Mouse (Mus musculus): Measurements from ENCODE around the gene Brip1. TPM values are rescaled to one million over a fixed set of nuclear protein-coding genes. Genes with fewer than 3 reads are reported as not detected.

Gene Brip1
- polyA plus RNA-seq, 1 experiment from 2014 or later, result 3.8 TPM

GRCm38 (mm10) chr11:86117078-86117869 is 83.7 kb downstream of the Brip1 start:
- Histone ChIP-seq H3K9ac (ENCODE audit: low read depth, low read length) (no peak overlapping the region), H3K27ac (no peak overlapping the region), H3K27me3 (ENCODE audit: insufficient read depth, low read length) (no peaks in the 10 kb centered on the region), H3K36me3 (ENCODE audit: insufficient read depth, low read length) (no peaks in the 10 kb centered on the region), H3K4me2 (ENCODE audit: low read length) (no peak overlapping the region), H3K9me3 (replicated peaks; ENCODE audit: low read length) (no peaks in the 10 kb centered on the region), H3K4me3 (replicated peaks; ENCODE audit: low read depth, low read length) (no peak overlapping the region), H3K4me1 (replicated peaks; ENCODE audit: insufficient read depth, low read length) (no peaks in the 10 kb centered on the region)
- ATAC-seq (replicated peaks; ENCODE audit: low FRiP score, low read depth) (no peak), DNase-seq (ENCODE audit: low spot score) (no peak)
- 84% methylated on average over 7 of the region's 7 CpGs for WGBS
- no peak for TF ChIP-seq CTCF (IDR thresholded peaks at IDR 0.05; ENCODE audit: low read depth)

GRCm38 (mm10) chr11:86115955-86116354 is 85.0 kb downstream of the Brip1 start:
- DNase-seq (ENCODE audit: low spot score), result no peak
- no peak for TF ChIP-seq CTCF (IDR thresholded peaks at IDR 0.05; ENCODE audit: low read depth)

GRCm38 (mm10) chr11:86107276-86107675 is 93.7 kb downstream of the Brip1 start:
- DNase-seq (ENCODE audit: low spot score) (no peak), ATAC-seq (replicated peaks; ENCODE audit: low FRiP score, low read depth) (no peak)
- TF ChIP-seq CTCF (IDR thresholded peaks at IDR 0.05; ENCODE audit: low read depth), result no peak
- Histone ChIP-seq H3K27ac (no peak overlapping the region), H3K9me3 (replicated peaks; ENCODE audit: low read length) (no peaks in the 10 kb centered on the region), H3K4me1 (replicated peaks; ENCODE audit: insufficient read depth, low read length) (no peaks in the 10 kb centered on the region), H3K27me3 (ENCODE audit: insufficient read depth, low read length) (no peaks in the 10 kb centered on the region), H3K9ac (ENCODE audit: low read depth, low read length) (no peak overlapping the region), H3K4me3 (replicated peaks; ENCODE audit: low read depth, low read length) (no peak overlapping the region), H3K36me3 (ENCODE audit: insufficient read depth, low read length) (no peaks in the 10 kb centered on the region), H3K4me2 (ENCODE audit: low read length) (no peak overlapping the region)
- WGBS, result 83% methylated on average over 4 of the region's 4 CpGs

More at GRCm38 (mm10) chr11:86115955-86116354, 85.0 kb downstream of the Brip1 start:
- no peaks in the 10 kb centered on the region for H3K27me3 ChIP-seq (ENCODE audit: insufficient read depth, low read length)
- no peak overlapping the region for H3K9ac ChIP-seq (ENCODE audit: low read depth, low read length)
- H3K9me3 ChIP-seq (replicated peaks; ENCODE audit: low read length), result no peaks in the 10 kb centered on the region
- no peak overlapping the region for H3K27ac ChIP-seq
- no peaks in the 10 kb centered on the region for H3K4me1 ChIP-seq (replicated peaks; ENCODE audit: insufficient read depth, low read length)
- ATAC-seq (replicated peaks; ENCODE audit: low FRiP score, low read depth), result no peak
- 93% methylated on average over 1 of the region's 1 CpGs for WGBS
- no peak overlapping the region for H3K4me3 ChIP-seq (replicated peaks; ENCODE audit: low read depth, low read length)
- H3K36me3 ChIP-seq (ENCODE audit: insufficient read depth, low read length), result no peaks in the 10 kb centered on the region
- H3K4me2 ChIP-seq (ENCODE audit: low read length), result no peak overlapping the region

- ATAC-seq (replicated peaks; ENCODE audit: low FRiP score, low read depth), result no peak
- H3K9ac ChIP-seq (ENCODE audit: low read depth, low read length), result no peak overlapping the region
Observed at GRCm38 (mm10) chr11:86106596-86106995, 94.4 kb downstream of the Brip1 start.

GRCm38 (mm10) chr11:86101191-86101590 is 99.8 kb downstream of the Brip1 start:
- ATAC-seq (replicated peaks; ENCODE audit: low FRiP score, low read depth) (no peak), DNase-seq (ENCODE audit: low spot score) (peak; percentile 52)
- Histone ChIP-seq H3K27ac (peak overlapping the region; percentile 33; the same call in 1 of the 2 replicates), H3K4me3 (replicated peaks; ENCODE audit: low read depth, low read length) (no peak overlapping the region), H3K9ac (ENCODE audit: low read depth, low read length) (no peak overlapping the region), H3K9me3 (replicated peaks; ENCODE audit: low read length) (no peaks in the 10 kb centered on the region), H3K27me3 (ENCODE audit: insufficient read depth, low read length) (no peaks in the 10 kb centered on the region), H3K4me2 (ENCODE audit: low read length) (no peak overlapping the region), H3K36me3 (ENCODE audit: insufficient read depth, low read length) (no peaks in the 10 kb centered on the region), H3K4me1 (replicated peaks; ENCODE audit: insufficient read depth, low read length) (no peaks in the 10 kb centered on the region)
- no peak for TF ChIP-seq CTCF (IDR thresholded peaks at IDR 0.05; ENCODE audit: low read depth)
- 66% methylated on average over 6 of the region's 6 CpGs for WGBS

More at GRCm38 (mm10) chr11:86106596-86106995, 94.4 kb downstream of the Brip1 start:
- H3K36me3 ChIP-seq (ENCODE audit: insufficient read depth, low read length), result no peaks in the 10 kb centered on the region
- H3K9me3 ChIP-seq (replicated peaks; ENCODE audit: low read length), result no peaks in the 10 kb centered on the region
- no peak overlapping the region for H3K27ac ChIP-seq
- H3K4me2 ChIP-seq (ENCODE audit: low read length), result no peak overlapping the region
- H3K4me3 ChIP-seq (replicated peaks; ENCODE audit: low read depth, low read length), result no peak overlapping the region
- no peak for DNase-seq (ENCODE audit: low spot score)
- no peaks in the 10 kb centered on the region for H3K4me1 ChIP-seq (replicated peaks; ENCODE audit: insufficient read depth, low read length)
- no peak for TF ChIP-seq CTCF (IDR thresholded peaks at IDR 0.05; ENCODE audit: low read depth)
- no peaks in the 10 kb centered on the region for H3K27me3 ChIP-seq (ENCODE audit: insufficient read depth, low read length)

- DNase-seq (ENCODE audit: low spot score) (peak; percentile 47), ATAC-seq (replicated peaks; ENCODE audit: low FRiP score, low read depth) (no peak)
- WGBS, result 51% methylated on average over 2 of the region's 2 CpGs
- Histone ChIP-seq H3K9me3 (replicated peaks; ENCODE audit: low read length) (no peaks in the 10 kb centered on the region), H3K4me3 (replicated peaks; ENCODE audit: low read depth, low read length) (no peak overlapping the region), H3K36me3 (ENCODE audit: insufficient read depth, low read length) (no peaks in the 10 kb centered on the region), H3K27ac (no peak overlapping the region), H3K4me2 (ENCODE audit: low read length) (no peak overlapping the region), H3K9ac (ENCODE audit: low read depth, low read length) (no peak overlapping the region), H3K27me3 (ENCODE audit: insufficient read depth, low read length) (no peaks in the 10 kb centered on the region), H3K4me1 (replicated peaks; ENCODE audit: insufficient read depth, low read length) (no peaks in the 10 kb centered on the region)
- TF ChIP-seq CTCF (IDR thresholded peaks at IDR 0.05; ENCODE audit: low read depth), result no peak
Observed at GRCm38 (mm10) chr11:86099341-86099740, 101.7 kb downstream of the Brip1 start.
